Mouse (Mus musculus) bone marrow, adult 2 months (tissue): ENCODE results near the gene Arhgap10.

Experiments used
- CTCF ChIP-seq: fragments of 200-500 bp; IDR thresholded peaks from 2 replicates; pipeline ENCODE4 v1.5.1; 2011; ENCODE audit warnings: low read length, control low read depth; ENCODE audit not compliant: control insufficient read depth, insufficient read depth
- POLR2A ChIP-seq: fragments of 200-500 bp; IDR thresholded peaks from 2 replicates; pipeline ENCODE4 v1.6.1; 2011; ENCODE audit warnings: low read depth, mild to moderate bottlenecking, control low read depth, low read length, borderline replicate concordance; ENCODE audit not compliant: control insufficient read depth

GRCm38 (mm10) chr8:77500264-77500663 is 17.5 kb downstream of the Arhgap10 start:
- TF ChIP-seq CTCF (no peak), POLR2A (no peak)
